Mouse (Mus musculus) cerebellum, adult 2 months (tissue): ENCODE measurements around the gene Fyb2. TPM values are rescaled to one million over a fixed set of nuclear protein-coding genes. Genes with fewer than 3 reads are reported as not detected.

Experiments
- DNase-seq, 2 experiments: peaks; one replicate each; pipeline ENCODE4 v3.0.0; 2021
- H3K27ac ChIP-seq: fragments of 200-500 bp; 2 replicates; pipeline ENCODE4 v1.5.1; 2012; ENCODE audit warnings: low read length, control low read depth, inconsistent platforms; ENCODE audit not compliant: insufficient read depth
- H3K27me3 ChIP-seq: fragments of 200-500 bp; 2 replicates; pipeline ENCODE4 v1.6.1; 2012; ENCODE audit warnings: inconsistent platforms, mild to moderate bottlenecking, low read length, moderate library complexity; ENCODE audit not compliant: control insufficient read depth, insufficient read depth
- H3K4me1 ChIP-seq: fragments of 200-500 bp; 2 replicates; pipeline ENCODE4 v1.6.1; 2011; ENCODE audit warnings: low read length; ENCODE audit not compliant: control insufficient read depth, insufficient read depth
- H3K4me3 ChIP-seq: fragments of 200-500 bp; replicated peaks from 2 replicates; pipeline ENCODE3; 2011; ENCODE audit warnings: mild to moderate bottlenecking, low read depth, low read length, control low read depth; ENCODE audit not compliant: insufficient read depth
- CTCF ChIP-seq: fragments of 200-500 bp; IDR thresholded peaks from 2 replicates; pipeline ENCODE4 v1.5.1; 2011; ENCODE audit warnings: low read depth, mild to moderate bottlenecking, control low read depth, low read length, moderate library complexity, borderline replicate concordance; ENCODE audit not compliant: insufficient read depth
- POLR2A ChIP-seq: fragments of 200-500 bp; IDR thresholded peaks from 2 replicates; pipeline ENCODE4 v1.6.1; 2011; ENCODE audit warnings: low read length, control low read depth, borderline replicate concordance; ENCODE audit not compliant: insufficient read depth
- WGBS: fragments of 180-500 bp; shearing (Covaris S2); methylation state at CpG from one replicate; pipeline ENCODE4 v1.1.7; 2018; 5-methylcytosine and 5-hydroxymethylcytosine counted together
- polyA plus RNA-seq: library from polyadenylated mRNA; depleted of rRNA; stranded (reverse); fragments of >200 nt; gene quantifications from 2 replicates; pipeline ENCODE4 v1.2.3, GENCODE M21; 2012

Fyb2 gene
- polyA plus RNA-seq, 1 experiment = 0.16 TPM

GRCm38 (mm10) chr4:104891708-104892107 is 21.5 kb upstream of the Fyb2 start:
- no peaks in the 10 kb centered on the region for H3K27me3 ChIP-seq
- WGBS = 33% methylated on average over 7 of the region's 7 CpGs
- H3K27ac ChIP-seq = no peak overlapping the region
- DNase-seq = peak; percentile 59 to 67
- TF ChIP-seq CTCF (no peak), POLR2A (no peak)
- H3K4me1 ChIP-seq = peaks cover 9% of the 10 kb centered on the region
- H3K4me3 ChIP-seq = no peak overlapping the region

GRCm38 (mm10) chr4:104893588-104893987 is 19.7 kb upstream of the Fyb2 start:
- TF ChIP-seq POLR2A (no peak), CTCF (no peak)
- Histone ChIP-seq H3K27ac (no peak overlapping the region), H3K4me1 (peaks cover 9% of the 10 kb centered on the region), H3K4me3 (no peak overlapping the region), H3K27me3 (no peaks in the 10 kb centered on the region)
- 59% methylated on average over 5 of the region's 5 CpGs for WGBS
- no peak for DNase-seq

GRCm38 (mm10) chr4:104894004-104894734 is 19.1 kb upstream of the Fyb2 start:
- TF ChIP-seq CTCF (peak; percentile 81; the same call in 1 of the 2 replicates), POLR2A (no peak)
- no peaks in the 10 kb centered on the region for H3K27me3 ChIP-seq
- no peak overlapping the region for H3K4me3 ChIP-seq
- peak; percentile 57 to 58 for DNase-seq
- H3K4me1 ChIP-seq = peaks cover 9% of the 10 kb centered on the region
- no peak overlapping the region for H3K27ac ChIP-seq
- 62% methylated on average over 13 of the region's 13 CpGs for WGBS

- Histone ChIP-seq H3K4me1 (peaks cover 4% of the 10 kb centered on the region; the same call in 1 of the 2 replicates), H3K27ac (no peak overlapping the region), H3K27me3 (no peaks in the 10 kb centered on the region), H3K4me3 (no peak overlapping the region)
- TF ChIP-seq POLR2A (no peak), CTCF (no peak)
- peak in 1 of 2 experiments; percentile 20 for DNase-seq
- WGBS = 38% methylated on average over 2 of the region's 2 CpGs
Observed at GRCm38 (mm10) chr4:104902836-104903235, 10.4 kb upstream of the Fyb2 start.

- WGBS = 87% methylated on average over 6 of the region's 6 CpGs
- TF ChIP-seq POLR2A = no peak
- TF ChIP-seq CTCF = no peak
- Histone ChIP-seq H3K27me3 (no peaks in the 10 kb centered on the region), H3K4me1 (peaks cover 4% of the 10 kb centered on the region; the same call in 1 of the 2 replicates), H3K27ac (no peak overlapping the region), H3K4me3 (no peak overlapping the region)
- DNase-seq = no peak
Observed at GRCm38 (mm10) chr4:104905049-104905448, 8.2 kb upstream of the Fyb2 start.

GRCm38 (mm10) chr4:104911685-104912084 is 1.6 kb upstream of the Fyb2 start:
- Histone ChIP-seq H3K27ac (no peak overlapping the region), H3K4me1 (no peaks in the 10 kb centered on the region), H3K4me3 (no peak overlapping the region), H3K27me3 (no peaks in the 10 kb centered on the region)
- DNase-seq = peak; percentile 45 to 69
- WGBS = 60% methylated on average over 7 of the region's 7 CpGs
- TF ChIP-seq CTCF = peak; percentile 65
- TF ChIP-seq POLR2A = no peak

- peak in 1 of 2 experiments; percentile 22 for DNase-seq
- TF ChIP-seq CTCF (no peak), POLR2A (no peak)
- H3K4me3 ChIP-seq = no peak overlapping the region
- H3K27me3 ChIP-seq = no peaks in the 10 kb centered on the region
- H3K27ac ChIP-seq = no peak overlapping the region
- WGBS = 71% methylated on average over 6 of the region's 6 CpGs
- H3K4me1 ChIP-seq = no peaks in the 10 kb centered on the region
Observed at GRCm38 (mm10) chr4:104914711-104915247, 1.5 kb downstream of the Fyb2 start.

- DNase-seq = no peak
- no peak overlapping the region for H3K27ac ChIP-seq
- no peaks in the 10 kb centered on the region for H3K27me3 ChIP-seq
- WGBS = 87% methylated on average over 6 of the region's 6 CpGs
- H3K4me3 ChIP-seq = no peak overlapping the region
- H3K4me1 ChIP-seq = no peaks in the 10 kb centered on the region
- TF ChIP-seq CTCF (no peak), POLR2A (no peak)
Observed at GRCm38 (mm10) chr4:104918017-104918416, 4.8 kb downstream of the Fyb2 start.
